Mouse (Mus musculus): ENCODE measurements around the gene Rgs14. TPM values are rescaled to one million over a fixed set of nuclear protein-coding genes. Genes with fewer than 3 reads are reported as not detected.

Rgs14 gene
- 1 to 10 TPM in 1 of 2 experiments, under 1 TPM in 1; 0.65 to 1.6 TPM for total RNA-seq (2021)
- long read RNA-seq, experiment 1, partial matches to known transcripts, result 0 of 1 reads
- long read RNA-seq, experiment 1, other reads (novel, unspliced or antisense), result 1 of 1 reads
- long read RNA-seq, experiment 2, result 0 reads

DNA sequence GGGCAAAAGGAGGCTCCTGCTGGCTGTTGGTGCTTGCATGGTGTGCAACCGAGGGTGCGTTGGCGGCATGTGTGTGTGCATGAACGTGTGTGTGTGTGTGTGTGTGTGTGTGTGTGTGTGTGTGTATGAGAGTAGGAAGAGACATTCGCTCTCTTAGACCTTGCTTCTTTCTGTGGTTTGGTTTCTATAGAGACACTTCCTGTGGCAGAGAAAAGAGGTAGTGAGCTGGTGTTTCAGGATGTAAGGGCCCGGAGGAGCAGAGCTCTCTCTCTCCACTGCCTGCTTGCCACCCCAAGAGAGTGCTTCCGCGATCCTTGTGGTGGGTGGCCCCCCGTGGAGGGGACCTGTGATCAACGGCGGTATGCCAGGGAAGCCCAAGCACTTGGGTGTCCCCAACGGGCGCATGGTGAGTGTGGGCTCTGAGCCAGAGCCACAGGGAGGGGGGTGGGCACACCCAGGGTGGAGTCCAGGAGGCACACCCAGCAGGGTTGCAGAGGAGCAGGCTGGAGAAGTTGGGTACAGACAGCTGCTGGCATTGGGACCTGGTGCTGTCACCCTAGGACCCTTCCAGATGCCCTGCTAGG, at the start of gene Rgs14:
Rgs14 (plus strand) TSS at position 202 of the 584 bp plus-strand sequence.
- intact Hi-C loops (cut with DNase I), result no loop called here
- peak; percentile 14 to 19 for DNase-seq

DNA sequence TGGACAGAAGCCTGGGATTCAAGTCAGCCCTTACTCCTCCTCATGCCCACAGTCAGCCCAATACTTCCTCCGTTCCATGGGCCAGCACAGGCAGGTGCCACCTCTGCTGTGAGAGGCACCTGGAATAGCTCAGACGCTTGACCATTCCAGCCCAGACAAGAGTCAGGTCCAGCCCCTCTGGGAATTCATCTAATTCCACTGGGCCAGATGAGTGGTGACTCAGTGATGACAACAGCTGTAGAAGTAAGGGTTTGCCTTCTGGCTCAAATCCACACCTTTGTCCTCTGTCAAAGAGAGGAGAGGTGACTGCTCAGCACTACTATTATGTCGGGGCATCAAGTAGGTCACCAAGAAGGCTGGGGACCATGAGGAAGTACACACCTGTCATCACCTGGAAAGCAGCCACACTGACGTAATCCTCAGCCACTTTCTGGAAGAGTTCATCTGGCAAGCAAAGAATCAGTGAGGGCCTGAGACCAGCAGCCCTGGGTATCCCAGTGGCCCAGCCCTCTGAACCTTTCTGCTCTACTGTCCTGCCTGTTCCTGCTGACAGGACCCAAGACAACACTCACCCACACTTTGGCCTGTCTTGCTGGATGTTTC, 49.5 kb upstream of the Rgs14 start, which contains the start of gene Prelid1:
Prelid1 (plus strand) TSS at position 570 of the 603 bp plus-strand sequence.
- intact Hi-C loops (cut with DNase I), result no loop called here
- DNase-seq, result no peak

DNA sequence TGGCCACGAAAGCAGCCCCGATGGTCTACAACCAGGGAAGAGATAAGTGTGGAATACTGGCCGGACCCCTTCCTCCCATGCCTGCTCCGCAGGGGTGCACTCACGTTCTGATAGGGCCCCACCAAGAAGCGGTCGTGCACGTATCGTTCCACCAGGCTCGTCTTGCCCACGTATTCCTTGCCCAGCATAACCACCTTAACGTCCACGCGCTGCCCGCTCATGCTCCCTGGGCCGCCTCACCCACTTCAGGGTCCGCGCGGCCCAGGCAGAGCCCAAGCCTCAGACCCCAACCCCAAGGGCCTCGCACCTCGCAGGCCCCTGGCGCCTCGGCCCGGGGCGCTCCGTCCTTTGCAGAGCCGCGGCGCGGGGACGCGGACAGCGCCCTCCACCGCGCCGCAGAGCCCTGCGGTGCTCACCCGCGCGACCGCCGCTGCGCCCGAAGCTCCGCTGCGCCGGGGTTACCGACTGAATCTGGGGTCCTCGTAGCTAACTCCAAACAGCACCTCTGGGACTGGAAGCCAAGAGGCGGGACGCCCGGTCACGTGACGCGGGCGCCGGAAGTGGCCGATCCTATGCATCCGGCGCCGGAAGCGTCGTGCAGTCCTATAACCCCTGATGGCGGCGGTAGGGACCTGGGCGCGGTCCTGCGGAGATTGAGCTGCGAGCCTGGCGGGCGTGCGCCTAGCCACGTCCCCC, 48.0 kb upstream of the Rgs14 start, which contains the start of gene Rab24:
Rab24 (minus strand) TSS at position 513 of the 696 bp plus-strand sequence.
- intact Hi-C loops (cut with DNase I), result no loop called here
- DNase-seq, result peak; percentile 91 to 94

DNA sequence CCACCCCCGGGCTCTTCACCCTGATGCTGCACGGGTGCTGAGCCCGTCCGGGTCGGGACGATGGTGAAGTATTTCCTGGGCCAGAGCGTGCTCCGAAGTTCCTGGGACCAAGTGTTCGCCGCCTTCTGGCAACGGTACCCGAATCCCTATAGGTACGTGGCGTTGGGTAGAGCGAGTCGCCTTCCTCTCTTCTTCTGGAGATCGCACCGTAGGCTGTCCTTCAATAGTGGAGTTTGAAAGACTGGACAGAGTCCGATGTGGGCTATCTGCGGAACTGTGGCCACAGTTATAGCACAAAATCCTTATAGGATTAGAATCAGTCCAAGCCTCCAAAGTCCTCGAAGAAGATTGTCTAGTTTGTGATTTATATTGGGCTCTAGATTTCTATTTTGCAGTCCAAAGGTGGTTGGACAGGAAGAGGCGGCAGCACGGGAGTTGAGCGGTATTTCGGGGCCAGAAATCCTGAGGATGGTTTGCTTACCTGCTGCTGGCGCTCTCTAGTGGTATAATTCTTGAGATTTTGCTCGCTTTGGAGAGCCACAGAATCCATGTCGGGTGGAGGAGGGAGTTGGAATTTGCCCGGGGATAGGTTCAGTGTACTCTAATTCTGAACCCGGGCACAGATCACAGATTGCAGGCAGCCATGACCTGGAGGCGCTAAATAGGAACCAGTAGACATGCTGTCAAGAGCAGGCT, 47.3 kb upstream of the Rgs14 start:
- intact Hi-C loops (cut with DNase I), result no loop called here
- DNase-seq, result peak in 1 of 2 experiments; percentile 42

DNA sequence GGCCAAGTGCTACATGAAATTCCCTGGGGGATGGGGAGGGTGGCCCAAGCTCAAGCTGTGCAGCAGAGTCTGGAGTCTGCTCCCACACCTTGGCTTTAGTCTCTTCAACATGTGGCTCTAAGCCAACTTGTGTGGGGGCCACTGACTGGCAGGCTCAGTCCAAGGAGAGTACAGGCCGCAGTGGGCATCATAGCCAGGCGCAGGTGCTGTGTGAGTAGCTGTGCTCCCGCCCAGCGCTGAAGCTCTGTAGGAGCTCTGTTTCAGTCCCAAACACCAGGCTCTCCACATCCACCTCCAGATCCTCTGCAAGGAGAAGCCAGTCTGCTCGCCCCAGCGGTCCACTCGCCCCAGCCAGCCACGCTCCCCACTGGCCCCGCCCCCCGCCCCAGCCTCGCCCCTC, 43.9 kb upstream of the Rgs14 start:
- DNase-seq, result no peak
- intact Hi-C loops (cut with DNase I), result loop anchor here (5.0 kb wide), 1 partner anchor 67 kb away; no protein-coding TSS in a partner anchor

DNA sequence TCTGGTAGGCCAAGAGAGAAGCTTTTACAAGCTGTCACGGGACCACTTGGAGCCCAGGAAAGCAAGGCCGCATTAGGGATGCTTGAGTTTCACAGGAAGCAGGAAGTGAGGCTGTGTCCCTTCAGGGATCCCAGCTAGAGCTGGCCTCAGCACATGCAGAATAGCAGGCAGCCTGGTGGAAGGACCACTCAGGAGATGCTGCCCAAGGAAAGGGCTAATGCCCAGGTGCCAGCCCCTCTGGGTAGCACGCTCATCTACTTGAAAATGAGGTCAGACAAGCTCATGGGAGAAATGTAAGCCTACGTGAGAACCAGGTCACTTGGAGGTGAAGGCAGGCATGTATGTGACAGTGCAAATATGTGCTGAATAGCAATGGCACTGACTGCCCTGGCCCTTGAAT, 42.4 kb upstream of the Rgs14 start:
- DNase-seq, result no peak
- intact Hi-C loops (cut with DNase I), result loop anchor here (5.0 kb wide), 1 partner anchor 65 kb away; no protein-coding TSS in a partner anchor

DNA sequence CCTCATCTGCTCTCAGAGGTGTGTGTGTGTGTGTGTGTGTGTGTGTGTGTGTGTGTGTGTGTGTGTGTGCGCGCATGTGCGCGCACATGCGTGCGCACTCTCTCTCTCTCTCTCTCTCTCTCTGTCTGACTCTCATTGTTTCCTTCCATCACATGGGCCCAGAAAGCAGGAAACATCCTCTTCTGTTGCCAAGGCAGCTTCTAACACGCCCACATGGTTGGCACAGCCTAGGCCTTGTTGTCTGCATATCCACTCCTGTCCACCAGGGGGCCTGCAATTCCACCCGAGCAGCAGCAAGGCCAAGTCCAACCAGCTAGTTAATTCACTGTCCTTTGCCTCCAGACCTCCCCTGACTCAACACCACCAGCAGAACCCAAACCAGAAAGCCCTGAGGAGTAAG, 41.9 kb upstream of the Rgs14 start:
- intact Hi-C loops (cut with DNase I), result loop anchor here (5.0 kb wide), 1 partner anchor 65 kb away; no protein-coding TSS in a partner anchor
- peak; percentile 83 to 87 for DNase-seq

DNA sequence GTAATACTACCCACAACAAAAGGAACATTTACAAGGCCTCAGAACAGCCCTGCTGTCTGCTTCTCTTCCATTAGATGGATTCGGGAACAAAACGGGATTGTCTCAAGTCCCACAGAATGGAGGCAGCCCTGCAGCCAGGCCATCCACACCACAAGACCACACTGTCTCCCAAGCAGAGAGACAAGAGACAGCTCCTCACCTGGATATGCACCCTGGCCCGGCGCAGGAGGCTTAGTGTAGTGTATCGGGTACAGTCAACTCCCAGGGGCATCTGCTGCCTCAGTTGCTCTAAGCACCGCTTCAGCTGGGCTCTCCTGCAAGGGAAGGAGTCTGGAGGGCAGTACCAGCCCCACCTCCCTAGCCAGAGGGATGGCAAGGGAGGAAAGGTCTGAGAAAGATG, 41.4 kb upstream of the Rgs14 start:
- intact Hi-C loops (cut with DNase I), result loop anchor here (5.0 kb wide), 1 partner anchor 64 kb away; no protein-coding TSS in a partner anchor

DNA sequence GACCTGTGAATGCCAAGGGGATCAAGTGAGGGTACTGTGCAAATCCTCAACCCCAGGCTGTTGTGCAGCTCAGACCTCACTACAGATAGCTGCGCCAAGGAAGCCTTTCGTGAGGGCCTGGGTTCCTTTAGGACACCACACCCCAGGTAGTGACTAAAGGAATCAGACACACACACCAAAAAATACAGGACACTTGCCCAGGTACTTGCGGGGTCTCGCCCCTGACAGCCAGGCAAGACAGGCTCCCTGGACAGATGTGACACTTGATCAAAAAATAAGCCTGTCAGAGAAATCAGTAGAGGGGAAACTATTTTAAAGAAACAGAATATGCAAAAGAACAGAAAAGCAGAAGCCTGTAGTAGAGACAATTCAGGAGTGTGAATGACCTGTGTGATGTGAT, 40.9 kb upstream of the Rgs14 start:
- no peak for DNase-seq
- intact Hi-C loops (cut with DNase I), result loop anchor here (5.0 kb wide), 1 partner anchor 64 kb away; no protein-coding TSS in a partner anchor

More for the DNA sequence above, 41.4 kb upstream of the Rgs14 start:
- DNase-seq, result no peak

DNA sequence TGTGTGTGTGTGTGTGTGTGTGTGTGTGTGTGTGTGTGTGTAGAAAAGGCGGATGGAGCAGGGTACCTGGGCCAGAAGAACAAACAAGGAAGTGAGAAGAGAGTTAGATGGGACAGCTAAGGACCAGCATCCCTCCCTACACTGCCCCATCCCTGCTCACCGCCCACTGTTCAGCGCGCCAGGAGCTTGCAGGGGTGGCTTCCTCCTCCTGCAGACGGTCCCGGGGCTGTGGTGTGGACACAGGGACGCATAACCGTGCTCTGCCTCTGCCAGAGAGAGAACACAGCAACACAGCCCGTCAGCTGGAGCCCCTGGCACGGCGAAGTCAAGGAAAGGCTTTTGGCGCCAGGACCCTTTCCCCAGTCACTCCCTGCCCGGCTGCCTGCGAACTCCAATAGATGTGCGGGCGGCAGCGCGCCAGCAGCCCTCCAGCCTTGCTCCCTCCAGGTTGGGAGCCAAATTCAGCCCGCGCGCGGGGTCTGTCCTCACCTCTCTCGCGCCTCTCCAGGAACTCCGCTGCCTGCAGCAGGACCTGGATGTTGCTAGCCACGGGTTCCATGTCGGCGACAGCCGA, 40.3 kb upstream of the Rgs14 start:
- DNase-seq, result peak; percentile 44 to 45
- intact Hi-C loops (cut with DNase I), result loop anchor here (5.0 kb wide), 1 partner anchor 63 kb away; no protein-coding TSS in a partner anchor

DNA sequence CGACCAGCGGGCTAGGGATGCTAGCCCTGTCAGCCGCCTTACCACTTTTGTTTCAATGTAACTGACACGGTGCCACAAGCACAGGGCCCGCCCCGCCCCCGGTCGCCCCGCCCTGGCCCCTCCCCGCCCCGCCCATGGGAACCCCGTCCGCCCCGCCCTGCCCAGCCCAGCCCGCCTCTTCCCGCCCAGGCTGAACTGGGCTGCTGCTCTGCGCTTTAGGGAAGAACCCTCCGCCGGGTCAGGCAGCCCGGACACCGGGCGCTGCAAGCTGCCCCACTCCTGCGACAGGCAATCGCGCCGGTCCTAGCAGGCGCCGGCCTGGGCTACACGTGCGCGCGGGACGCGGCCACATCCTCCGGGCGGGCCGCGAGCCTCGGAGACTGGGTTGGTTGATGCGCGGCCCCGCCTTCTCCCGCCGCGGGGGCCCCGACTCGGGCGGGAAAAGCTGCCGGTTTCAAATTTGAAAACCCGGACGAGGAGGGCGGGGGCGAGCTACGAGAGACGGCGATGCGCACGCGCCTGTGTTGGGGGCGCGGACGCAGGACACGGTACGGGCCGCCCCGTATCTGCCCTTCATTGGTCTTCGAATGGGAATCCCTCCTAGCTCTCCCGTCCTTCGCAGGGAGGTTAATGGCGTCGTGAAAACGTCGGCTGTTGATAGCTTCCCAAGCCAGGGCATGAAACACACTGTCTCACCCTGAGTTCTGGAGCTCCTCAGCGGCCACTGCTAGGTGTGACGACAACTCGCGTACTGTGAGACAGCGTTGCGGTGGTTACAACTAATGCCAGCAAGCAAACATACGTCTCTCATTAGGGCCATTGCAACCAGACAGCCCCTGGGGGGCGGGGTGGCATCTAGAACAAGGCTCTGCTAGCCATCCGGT, 39.6 kb upstream of the Rgs14 start, which contains the start of gene Mxd3:
Mxd3 (minus strand) TSS at position 141 of the 884 bp plus-strand sequence.
- intact Hi-C loops (cut with DNase I), result loop anchor here (2.0 to 5.0 kb wide), 2 partner anchors 62 to 71 kb away; no protein-coding TSS in a partner anchor
- DNase-seq, result peak; percentile 83 to 85

DNA sequence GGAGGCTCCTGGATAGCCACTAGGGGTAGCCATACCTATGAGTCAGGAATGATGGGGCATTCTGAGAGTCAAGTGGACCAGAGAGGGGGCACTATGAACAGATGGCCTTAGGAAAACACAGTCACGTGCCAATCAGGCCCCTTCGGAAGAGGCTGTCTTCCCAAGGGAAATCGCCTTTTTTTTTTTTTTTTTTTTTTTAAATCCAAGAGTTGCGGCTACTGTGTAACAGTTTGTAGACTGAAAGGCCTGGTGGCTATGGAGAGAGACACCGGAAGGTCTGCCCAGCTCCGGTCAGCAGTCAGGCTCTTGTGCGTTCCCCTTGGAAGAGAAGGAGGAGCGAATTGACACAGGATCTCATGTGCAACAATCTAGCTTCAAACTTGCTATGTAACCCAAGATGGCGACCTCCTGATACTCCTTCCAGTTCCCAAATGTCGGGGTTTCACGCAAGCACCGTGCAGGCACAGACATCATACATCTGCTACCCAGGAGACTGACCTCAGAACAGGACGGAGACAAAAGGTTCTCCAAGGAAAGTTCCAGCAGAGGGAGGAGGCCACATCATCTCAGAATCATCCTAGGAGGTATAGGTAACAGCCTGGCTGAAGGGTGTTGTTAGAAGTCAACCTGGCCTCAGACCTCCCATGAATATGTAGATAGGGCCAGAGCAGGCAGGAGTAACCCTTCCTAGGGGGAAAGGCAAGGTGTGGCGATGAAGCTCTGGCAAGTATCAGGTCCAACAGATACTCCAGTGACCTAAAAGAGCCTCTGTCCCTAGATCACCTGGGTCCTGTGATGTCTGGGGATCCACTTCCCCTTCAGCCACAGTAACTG, 38.7 kb upstream of the Rgs14 start:
- intact Hi-C loops (cut with DNase I), result loop anchor here (2.0 kb wide), 1 partner anchor 70 kb away; no protein-coding TSS in a partner anchor
- DNase-seq, result no peak

DNA sequence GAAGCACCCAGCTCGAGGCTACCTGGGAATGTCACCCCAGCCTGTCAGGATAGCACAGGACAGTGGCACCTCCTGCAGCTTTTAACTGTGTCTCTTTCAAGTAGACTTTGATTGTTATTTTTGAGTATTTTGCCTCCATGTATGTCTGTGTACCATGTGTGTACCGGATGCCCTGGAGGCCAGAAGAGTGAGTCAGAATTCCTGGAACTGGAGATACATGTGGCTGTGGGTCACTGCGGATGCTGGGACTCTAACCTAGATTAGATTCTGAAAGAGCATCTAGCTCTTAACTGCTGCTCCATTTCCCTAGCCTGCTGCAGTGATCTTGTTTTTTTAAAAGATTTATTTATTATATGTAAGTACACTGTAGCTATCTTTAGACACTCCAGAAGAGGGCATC, 37.2 kb upstream of the Rgs14 start:
- DNase-seq, result no peak
- intact Hi-C loops (cut with DNase I), result no loop called here

DNA sequence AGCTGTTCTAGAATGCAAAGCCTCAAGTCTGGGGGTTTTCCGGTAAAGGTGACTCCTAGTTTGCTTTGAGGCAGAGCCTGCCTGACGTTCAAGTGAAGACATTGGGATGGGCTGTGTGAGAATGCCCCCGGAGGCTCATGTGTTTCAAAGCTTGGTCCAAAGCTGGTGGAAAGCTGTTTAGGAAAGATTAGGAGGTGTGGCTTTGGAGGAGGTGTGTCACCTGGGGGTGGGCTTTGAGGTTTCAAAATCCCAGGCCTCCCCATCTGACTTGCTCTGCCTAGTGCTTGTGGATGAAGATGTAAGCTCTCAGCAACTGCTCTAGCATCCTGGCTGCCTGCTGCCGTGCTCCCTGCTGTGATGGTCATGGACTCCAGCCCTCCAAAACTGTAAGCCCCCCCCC, 33.8 kb upstream of the Rgs14 start:
- intact Hi-C loops (cut with DNase I), result no loop called here

DNA sequence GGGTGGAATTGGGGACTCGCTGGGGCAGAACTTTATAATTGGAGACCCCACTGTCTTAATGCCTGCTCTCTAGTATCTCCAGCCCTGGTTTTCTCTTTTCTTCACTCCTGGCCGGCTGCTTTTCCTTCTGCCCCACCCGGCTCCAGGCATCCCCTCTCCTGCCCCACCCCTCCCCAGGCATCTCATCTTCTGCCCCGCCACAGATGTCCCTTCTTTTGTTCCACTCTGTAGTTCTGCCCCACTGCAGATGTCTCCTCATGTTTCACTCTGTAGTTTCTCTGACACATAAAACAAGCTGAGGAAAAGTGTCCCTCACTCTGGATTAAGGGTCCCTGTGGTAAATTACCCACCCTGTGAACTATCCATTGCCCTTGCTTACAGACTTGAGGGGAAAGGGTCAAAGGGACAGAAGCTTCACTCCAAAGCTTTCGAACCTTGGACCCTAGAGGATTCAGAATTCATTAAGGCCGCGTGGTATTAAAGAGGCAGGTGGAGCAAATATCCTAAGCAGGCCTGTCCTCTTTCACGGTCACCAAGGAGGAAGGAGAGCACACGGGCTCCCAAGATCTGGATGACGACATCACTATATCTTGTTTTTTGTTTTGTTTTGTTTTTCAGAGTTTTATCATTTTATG, 32.1 kb upstream of the Rgs14 start:
- intact Hi-C loops (cut with DNase I), result no loop called here
- no peak for DNase-seq

More for the DNA sequence above, 33.8 kb upstream of the Rgs14 start:
- no peak for DNase-seq

DNA sequence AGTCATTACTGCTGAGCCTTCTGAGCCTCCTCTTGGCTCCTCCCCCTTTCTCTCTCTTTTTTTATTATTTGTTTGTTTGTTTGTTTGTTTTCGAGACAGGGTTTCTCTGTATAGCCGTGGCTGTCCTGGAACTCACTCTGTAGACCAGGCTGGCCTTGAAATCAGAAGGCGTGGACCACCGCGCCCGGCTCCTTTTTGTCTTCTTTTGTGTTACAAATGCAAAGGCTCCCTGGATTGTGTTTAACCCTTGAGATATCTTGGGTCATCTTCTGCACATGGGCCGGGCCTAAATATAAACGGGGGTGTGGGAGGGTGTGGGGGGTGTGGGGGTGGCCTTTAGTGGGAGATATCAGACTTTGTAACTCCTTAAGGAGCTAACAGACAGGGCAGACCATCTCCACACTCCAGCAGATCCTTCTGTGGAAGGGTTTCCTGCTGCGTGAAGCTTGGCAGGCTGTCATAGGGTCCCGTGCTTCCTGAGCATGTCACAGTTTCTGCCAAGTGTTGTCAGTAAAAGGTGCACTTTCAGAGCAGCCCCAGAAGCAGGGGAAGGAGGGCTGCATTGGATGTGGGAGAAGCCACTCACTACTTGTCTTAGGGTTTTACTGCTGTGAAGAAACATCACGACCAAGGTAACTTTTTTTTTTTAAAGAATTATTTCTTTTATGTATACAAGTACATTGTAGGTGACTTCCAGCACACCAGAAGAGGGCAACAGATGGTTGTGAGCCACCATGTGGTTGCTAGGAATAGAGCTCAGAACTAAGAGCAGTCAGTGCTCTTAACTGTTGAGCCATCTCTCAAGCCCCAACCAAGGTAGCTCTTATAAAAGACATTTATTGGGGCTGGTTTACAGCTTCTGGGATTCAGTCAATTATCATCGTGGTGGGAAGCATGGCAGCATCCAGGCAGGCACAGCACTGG, 31.1 kb upstream of the Rgs14 start:
- no peak for DNase-seq
- intact Hi-C loops (cut with DNase I), result no loop called here

All from heart, postnatal 14 days (tissue).